Mouse (Mus musculus): ENCODE results near the gene Cachd1.

GRCm38 (mm10) chr4:100855373-100855772 is 78.9 kb downstream of the Cachd1 start:
- no peak for TF ChIP-seq CTCF (conservative IDR thresholded peaks at IDR 0.05; ENCODE audit: low read length)
- TF ChIP-seq POU5F1 (IDR thresholded peaks at IDR 0.05; ENCODE audit: borderline replicate concordance, low read length) = no peak
